Mouse (Mus musculus): ENCODE measurements around the gene Acp1. TPM values are rescaled to one million over a fixed set of nuclear protein-coding genes. Genes with fewer than 3 reads are reported as not detected.

Gene Acp1
- total RNA-seq, 2 experiments from 2014 or later, result 43.1 to 44.8 TPM

- DNase-seq, result no peak
- intact Hi-C loops (cut with DNase I), result no loop called here
Measured at GRCm38 (mm10) chr12:30879447-30879846, 31.9 kb downstream of the Acp1 start.

- intact Hi-C loops (cut with DNase I), result no loop called here
- no peak for DNase-seq
Measured at GRCm38 (mm10) chr12:30865781-30866180, 45.6 kb downstream of the Acp1 start.

GRCm38 (mm10) chr12:30864347-30864746, 47.0 kb downstream of the Acp1 start:
- intact Hi-C loops (cut with DNase I), result no loop called here
- peak; percentile 16 to 21 for DNase-seq

- intact Hi-C loops (cut with DNase I), result no loop called here
- DNase-seq, result no peak
Measured at GRCm38 (mm10) chr12:30856172-30856571, 55.2 kb downstream of the Acp1 start.

- no peak for DNase-seq
- intact Hi-C loops (cut with DNase I), result no loop called here
Measured at GRCm38 (mm10) chr12:30855442-30856159, 55.8 kb downstream of the Acp1 start.

GRCm38 (mm10) chr12:30851871-30852270, 59.5 kb downstream of the Acp1 start:
- DNase-seq, result no peak
- intact Hi-C loops (cut with DNase I), result no loop called here

GRCm38 (mm10) chr12:30850902-30851301, 60.5 kb downstream of the Acp1 start:
- peak; percentile 38 to 45 for DNase-seq
- intact Hi-C loops (cut with DNase I), result no loop called here

- DNase-seq, result no peak
- intact Hi-C loops (cut with DNase I), result no loop called here
Measured at GRCm38 (mm10) chr12:30848521-30848920, 62.9 kb downstream of the Acp1 start.

Other genes with a start within 250 kb of the Acp1 start
- under 1 TPM; 0.34 to 0.35 TPM for gene Alkal2, start 27.3 kb downstream of the Acp1 start, total RNA-seq (2021)
- gene Sh3yl1, start 79 bp upstream of the Acp1 start, total RNA-seq (2021), result 1 to 10 TPM; 2.6 to 2.8 TPM
- under 1 TPM; 0.26 to 0.52 TPM for gene Fam110c, start 162.3 kb upstream of the Acp1 start, total RNA-seq (2021)

Measured in heart, postnatal 10 days (tissue).